Comparison of ENCODE assay signal across 8 mouse cellular contexts in the genomic region with DNA sequence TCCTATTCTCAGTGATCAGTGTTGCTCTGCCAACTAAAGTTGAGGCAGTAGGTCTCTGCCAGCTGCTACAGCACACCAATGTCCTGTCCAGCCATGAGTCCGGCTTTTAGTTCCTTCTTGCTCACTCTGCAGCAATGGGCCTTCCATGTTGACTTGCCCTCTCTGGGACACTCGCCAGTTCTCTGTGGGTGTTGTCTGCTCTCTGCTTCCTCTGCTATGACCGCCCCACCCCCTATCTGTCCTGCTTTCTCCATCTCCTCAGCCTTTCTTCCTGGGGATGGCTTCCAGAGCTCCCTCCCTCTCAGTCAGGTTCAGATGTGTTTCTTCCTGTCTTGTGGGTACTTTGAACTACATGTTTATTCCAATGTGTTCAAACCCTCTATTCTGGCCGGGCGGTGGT. TPM values are rescaled to one million over a fixed set of nuclear protein-coding genes. Genes with fewer than 3 reads are reported as not detected.
DNase-seq lines count a peak whose midpoint lies in the region; ATAC-seq lines count a peak whose summit lies in the region.
"Had no signal": no experiment of that assay in that cellular context is flagged by ENCODE, and none has a peak within 500 bp of the region (broad histone marks: within the 10 kb centered on the region; RNA-seq: fewer than 3 reads in every experiment).

No protein-coding gene starts in this region.

- no peak overlapping the region for H3K27ac ChIP-seq in hindbrain, embryonic 16.5 days (ENCODE audit: low read depth, low read length)
- no peak overlapping the region for H3K27ac ChIP-seq in forebrain, embryonic 15.5 days (replicated peaks)

- no peak overlapping the region for H3K4me2 ChIP-seq in hindbrain, embryonic 16.5 days (ENCODE audit: low read length)
- no peak overlapping the region for H3K4me2 ChIP-seq in forebrain, embryonic 15.5 days (replicated peaks)

- ATAC-seq in hindbrain, embryonic 16.5 days: no peak
- no peak for ATAC-seq in forebrain, embryonic 15.5 days (replicated peaks)

- H3K27me3 ChIP-seq in hindbrain, embryonic 16.5 days (replicated peaks; ENCODE audit: control insufficient read depth, insufficient read depth, low read length): no peaks in the 10 kb centered on the region
- H3K27me3 ChIP-seq in forebrain, embryonic 15.5 days: no peaks in the 10 kb centered on the region

- 82% methylated on average over 5 of the region's 5 CpGs for WGBS in hindbrain, embryonic 16.5 days
- WGBS in forebrain, embryonic 15.5 days: 89% methylated on average over 5 of the region's 5 CpGs

- no peaks in the 10 kb centered on the region for H3K9me3 ChIP-seq in hindbrain, embryonic 16.5 days (ENCODE audit: control insufficient read depth, low read length)
- no peaks in the 10 kb centered on the region for H3K9me3 ChIP-seq in forebrain, embryonic 15.5 days

- H3K9ac ChIP-seq in hindbrain, embryonic 16.5 days (ENCODE audit: low read depth, low read length): no peak overlapping the region
- H3K9ac ChIP-seq in forebrain, embryonic 15.5 days (replicated peaks): no peak overlapping the region

- no peaks in the 10 kb centered on the region for H3K36me3 ChIP-seq in hindbrain, embryonic 16.5 days (ENCODE audit: control insufficient read depth, insufficient read depth, low read length)
- H3K36me3 ChIP-seq in forebrain, embryonic 15.5 days: no peaks in the 10 kb centered on the region

- DNase-seq in right cerebral cortex, adult 2 months (ENCODE audit: low spot score in 2 of 2): peak; percentile 35 to 39
- no peak for DNase-seq in right cerebral cortex, postnatal 25 days
- DNase-seq in cerebellum, postnatal 10 days: peak; percentile 79 to 85
- DNase-seq in heart, postnatal 4 days: peak; percentile 71
- DNase-seq in right cerebral cortex, postnatal 4 days: peak; percentile 33

- peaks cover 9% of the 10 kb centered on the region for H3K4me1 ChIP-seq in hindbrain, embryonic 16.5 days (ENCODE audit: control insufficient read depth, insufficient read depth, low read depth, low read length)
- H3K4me1 ChIP-seq in forebrain, embryonic 15.5 days: peaks cover 7% of the 10 kb centered on the region

- H3K4me3 ChIP-seq in hindbrain, embryonic 16.5 days (ENCODE audit: low read length): no peak overlapping the region
- H3K4me3 ChIP-seq in forebrain, embryonic 15.5 days: no peak overlapping the region
- H3K4me3 ChIP-seq: erythroblast, embryonic 14.5 days had no signal

RNA-seq across cellular contexts. Expression of gene Nans, which starts 1.7 kb away (rescaled TPM):
- total RNA-seq in heart, postnatal 4 days (2021): 10 to 100 TPM; 42.4 to 45.0 TPM
- 73.7 and 77.1 TPM in 2 replicates for polyA plus RNA-seq in hindbrain, embryonic 16.5 days (2015; fragmentation: Nextera tagmentation; extraction: Ambion mirVana)
- polyA plus RNA-seq in forebrain, embryonic 15.5 days (2015; fragmentation: Nextera tagmentation; extraction: Ambion mirVana): 78.5 and 84.2 TPM in 2 replicates

RNA-seq across cellular contexts. Expression of gene Anp32b, which starts 36.6 kb away (rescaled TPM):
- 100 to 1,000 TPM; 121 to 122 TPM for total RNA-seq in heart, postnatal 4 days (2021)
- polyA plus RNA-seq in hindbrain, embryonic 16.5 days (2015; fragmentation: Nextera tagmentation; extraction: Ambion mirVana): 72.5 and 82.4 TPM in 2 replicates
- polyA plus RNA-seq in forebrain, embryonic 15.5 days (2015; fragmentation: Nextera tagmentation; extraction: Ambion mirVana): 109 and 115 TPM in 2 replicates

RNA-seq across cellular contexts. Expression of gene Trim14, which starts 48.6 kb away (rescaled TPM):
- total RNA-seq in heart, postnatal 4 days (2021): 1 to 10 TPM in 1 of 2 experiments, under 1 TPM in 1; 0.76 to 1.3 TPM
- 0.85 and 1.2 TPM in 2 replicates for polyA plus RNA-seq in hindbrain, embryonic 16.5 days (2015; fragmentation: Nextera tagmentation; extraction: Ambion mirVana)
- 0.48 and 1.2 TPM in 2 replicates for polyA plus RNA-seq in forebrain, embryonic 15.5 days (2015; fragmentation: Nextera tagmentation; extraction: Ambion mirVana)
